8 mouse cellular contexts compared by ENCODE assay signal in genomic region chr2:75469958-75470687, GRCm38 (mm10).
DNase-seq lines count a peak whose midpoint lies in the region; ATAC-seq and TF ChIP-seq lines count a peak whose summit lies in the region.

No protein-coding gene starts in this region.

- WGBS in forebrain, embryonic 14.5 days: 30% methylated on average over 15 of the region's 15 CpGs
- WGBS in lung, postnatal 0 days: 26% methylated on average over 15 of the region's 15 CpGs

- ATAC-seq in forebrain, embryonic 14.5 days: peak; percentile 86
- ATAC-seq in lung, postnatal 0 days: peak; percentile 62

- peaks cover 9% of the 10 kb centered on the region for H3K4me1 ChIP-seq in forebrain, embryonic 14.5 days (ENCODE audit: control insufficient read depth, insufficient read depth, low read length)
- no peaks in the 10 kb centered on the region for H3K4me1 ChIP-seq in lung, postnatal 0 days (ENCODE audit: insufficient read depth, low read depth, low read length)

- H3K27me3 ChIP-seq in forebrain, embryonic 14.5 days (replicated peaks; ENCODE audit: control insufficient read depth, insufficient read depth, low read length): no peaks in the 10 kb centered on the region
- H3K27me3 ChIP-seq in lung, postnatal 0 days (replicated peaks; ENCODE audit: insufficient read depth, low read length): no peaks in the 10 kb centered on the region

- H3K4me2 ChIP-seq in forebrain, embryonic 14.5 days (ENCODE audit: low read length): peak overlapping the region; percentile 29; the same call in 1 of the 2 replicates
- peak overlapping the region; percentile 22 for H3K4me2 ChIP-seq in lung, postnatal 0 days (replicated peaks; ENCODE audit: low read depth, low read length)

- peak overlapping the region; percentile 84 for H3K27ac ChIP-seq in forebrain, embryonic 14.5 days (ENCODE audit: low read depth, low read length)
- H3K27ac ChIP-seq in lung, postnatal 0 days (ENCODE audit: low read length): 0 out of 2 replicates have a peak overlapping the region, but pooled peaks have one; percentile 0

- intact Hi-C loops in heart, postnatal 25 days (cut with DNase I): loop anchor here (5.0 kb wide), 1 partner anchor 117 kb away; no protein-coding TSS in a partner anchor

- TF ChIP-seq EP300 in lung, postnatal 0 days (IDR thresholded peaks at IDR 0.05): 0 out of 2 replicates have a peak, but pooled peaks have one; percentile 24

- peak overlapping the region; percentile 2; the same call in 1 of the 2 replicates for H3K9ac ChIP-seq in forebrain, embryonic 14.5 days (ENCODE audit: low read length)
- H3K9ac ChIP-seq in lung, postnatal 0 days (replicated peaks; ENCODE audit: low read depth): no peak overlapping the region

- peak; percentile 28 to 42 for DNase-seq in cerebellum, postnatal 14 days
- no peak for DNase-seq in cerebellum, adult 11 months
- DNase-seq in forebrain, embryonic 14.5 days (ENCODE audit: low spot score): peak; percentile 80
- peak; percentile 19 for DNase-seq in heart, postnatal 25 days (ENCODE audit: low spot score)
- DNase-seq in layer of hippocampus, adult 11-12 months (ENCODE audit: low spot score): peak; percentile 19
- DNase-seq in lung, postnatal 0 days (ENCODE audit: low spot score): peak; percentile 40
- peak; percentile 68 for DNase-seq in retina, postnatal 1 day
- DNase-seq in urinary bladder, postnatal 4 days (ENCODE audit: low spot score in 2 of 2): no peak

- no peaks in the 10 kb centered on the region for H3K9me3 ChIP-seq in forebrain, embryonic 14.5 days (replicated peaks; ENCODE audit: control insufficient read depth, low read length)
- no peaks in the 10 kb centered on the region for H3K9me3 ChIP-seq in lung, postnatal 0 days (ENCODE audit: low read length)

- no peaks in the 10 kb centered on the region for H3K36me3 ChIP-seq in forebrain, embryonic 14.5 days (ENCODE audit: control insufficient read depth, insufficient read depth, low read length)
- no peaks in the 10 kb centered on the region for H3K36me3 ChIP-seq in lung, postnatal 0 days (ENCODE audit: insufficient read depth, low read length)

- H3K4me3 ChIP-seq in forebrain, embryonic 14.5 days (ENCODE audit: low read depth, low read length): no peak overlapping the region
- no peak overlapping the region for H3K4me3 ChIP-seq in lung, postnatal 0 days (ENCODE audit: low read depth, low read length)

- TF ChIP-seq CTCF in lung, postnatal 0 days (IDR thresholded peaks at IDR 0.05): no peak

Comparison
In these comparisons a context has a peak if more than half of its experiments do, and no peak if none do; other contexts are left out.
1. DNase-seq: peak in cerebellum, postnatal 14 days (2 of 2), forebrain, embryonic 14.5 days (single experiment), heart, postnatal 25 days (single experiment), layer of hippocampus, adult 11-12 months (single experiment), lung, postnatal 0 days (single experiment) and retina, postnatal 1 day (single experiment); none in cerebellum, adult 11 months (single experiment) and urinary bladder, postnatal 4 days (0 of 2).